Mouse (Mus musculus) ES-E14 (cell line): Measurements from ENCODE around the gene Rflna.

ENCODE experiments used
- CHD2 ChIP-seq: IDR thresholded peaks from 2 replicates; pipeline ENCODE4 v1.6.1; 2014; ENCODE audit warnings: mild to moderate bottlenecking, low read depth, low read length, inconsistent platforms
- HCFC1 ChIP-seq: IDR thresholded peaks from 2 replicates; pipeline ENCODE4 v1.6.1; 2012; ENCODE audit warnings: low read length, inconsistent platforms, borderline replicate concordance; ENCODE audit not compliant: insufficient read depth
- MAFK ChIP-seq: IDR thresholded peaks from 2 replicates; pipeline ENCODE4 v1.6.1; 2014; ENCODE audit warnings: mild to moderate bottlenecking, low read depth, low read length, inconsistent platforms; ENCODE audit not compliant: insufficient read depth
- ZC3H11A ChIP-seq: IDR thresholded peaks from 2 replicates; pipeline ENCODE4 v1.6.1; 2012; ENCODE audit warnings: low read depth, mild to moderate bottlenecking, inconsistent platforms, low read length, borderline replicate concordance
- ZNF384 ChIP-seq: IDR thresholded peaks from 2 replicates; pipeline ENCODE4 v1.6.1; 2012; ENCODE audit warnings: low read depth, low read length, inconsistent platforms

DNA sequence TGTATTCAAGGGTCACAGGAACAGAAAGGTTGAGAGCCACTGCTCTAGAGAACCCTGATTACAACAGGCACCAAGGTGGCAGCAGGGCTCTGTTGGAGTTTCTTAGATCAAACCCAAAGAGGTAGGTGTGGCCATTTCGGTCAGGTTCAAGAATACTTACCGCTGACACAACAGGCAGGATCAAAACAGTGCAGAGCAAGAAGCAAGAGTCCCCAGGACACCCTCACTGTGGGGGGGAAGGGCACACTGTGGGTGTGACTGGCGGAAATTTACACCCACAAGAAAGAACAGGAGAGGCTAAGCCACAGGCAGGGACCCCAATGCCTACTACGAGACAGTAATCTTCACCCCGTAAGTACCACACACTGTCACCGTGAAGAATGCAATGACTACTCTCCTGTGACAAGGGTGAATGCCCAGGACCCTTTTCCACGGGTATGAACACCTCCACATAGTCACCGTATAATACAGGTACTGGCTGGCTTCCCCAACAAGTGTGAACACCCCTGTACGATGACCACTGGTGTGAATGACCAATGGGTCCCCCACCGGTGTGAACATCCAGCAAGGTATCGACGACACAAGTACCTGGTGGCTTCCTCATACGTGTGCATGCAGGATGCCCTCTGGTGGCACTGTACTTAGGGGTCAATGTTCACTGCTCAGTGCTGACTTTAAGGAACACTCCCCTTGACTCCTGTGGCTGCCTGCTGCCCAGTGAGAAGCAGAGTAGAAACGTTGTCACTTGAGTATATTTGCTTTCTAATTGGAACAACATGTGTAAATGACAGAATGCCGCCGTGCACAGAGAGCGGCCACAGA is 13.6 kb downstream of the Rflna start:
- TF ChIP-seq ZC3H11A (no peak), HCFC1 (no peak), MAFK (no peak), CHD2 (no peak), ZNF384 (no peak)
